Mouse (Mus musculus): ENCODE measurements around the gene Ssbp4. TPM values are rescaled to one million over a fixed set of nuclear protein-coding genes. Genes with fewer than 3 reads are reported as not detected.

Gene Ssbp4
- polyA plus RNA-seq, 2 experiments: 151 to 163 TPM

DNA sequence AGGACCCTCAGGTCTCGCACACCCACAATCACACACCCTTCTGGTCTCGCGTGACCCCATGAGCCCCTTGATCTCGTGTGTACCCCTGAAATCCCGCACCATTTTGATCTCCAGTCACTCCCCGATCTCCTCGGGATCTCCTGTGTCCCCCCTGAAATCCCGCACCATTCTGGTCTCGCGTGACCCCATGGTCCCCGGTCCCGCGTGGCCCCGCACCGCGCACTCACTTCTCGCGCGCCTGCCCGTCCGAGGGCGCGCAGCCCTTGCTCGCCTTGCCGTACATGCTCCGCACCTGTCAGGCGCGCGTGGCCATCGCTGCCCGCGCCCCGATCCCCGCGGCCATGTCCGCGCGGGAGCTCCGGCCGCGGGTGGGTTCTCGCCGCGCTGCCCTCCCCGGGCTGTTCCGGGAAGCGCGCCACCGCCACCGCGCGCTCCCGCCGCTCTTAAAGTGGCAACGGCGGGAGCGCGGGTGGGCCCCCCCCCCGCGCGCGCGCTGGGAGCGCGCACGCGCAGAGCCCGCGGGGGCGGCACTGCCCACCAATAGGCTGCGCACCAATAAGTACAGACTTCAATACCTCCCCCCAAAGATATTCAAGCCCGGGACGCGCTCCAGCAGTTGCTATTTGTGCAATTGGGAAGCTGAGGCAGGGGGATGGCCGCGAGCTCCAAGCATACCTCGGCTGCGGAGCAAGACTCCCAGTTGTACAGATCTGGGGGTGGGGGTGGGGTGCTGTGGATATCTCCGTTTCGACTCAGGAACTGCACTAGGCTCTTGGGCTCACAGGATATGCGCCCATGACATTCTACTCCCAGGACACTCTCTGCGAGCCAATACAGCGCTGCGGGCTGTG, 549 bp downstream of the Ssbp4 start:
- DNase-seq (ENCODE audit: low spot score) (peak; percentile 61), ATAC-seq (ENCODE audit: low FRiP score, low read depth) (no peak)
- H3K36me3 ChIP-seq (ENCODE audit: control insufficient read depth, insufficient read depth, low read length): no peaks in the 10 kb centered on the region
- under 1% methylated on average over 84 of the region's 84 CpGs for WGBS
- H3K4me1 ChIP-seq (ENCODE audit: control insufficient read depth, insufficient read depth, low read length): peaks cover 33% of the 10 kb centered on the region
- H3K4me2 ChIP-seq (replicated peaks; ENCODE audit: low read depth, low read length, severe bottlenecking): peak overlapping the region; percentile 99
- peak overlapping the region; percentile 92 for H3K9ac ChIP-seq (ENCODE audit: low read depth, low read length, severe bottlenecking)
- peak overlapping the region; percentile 82 for H3K4me3 ChIP-seq (replicated peaks; ENCODE audit: low read length)
- H3K9me3 ChIP-seq (ENCODE audit: control insufficient read depth, low read length): no peaks in the 10 kb centered on the region
- TF ChIP-seq POLR2A (IDR thresholded peaks at IDR 0.05; ENCODE audit: borderline replicate concordance, extremely low read depth, insufficient read depth, insufficient read length): no peak
- H3K27ac ChIP-seq (replicated peaks; ENCODE audit: low read depth, low read length): peak overlapping the region; percentile 99
- H3K27me3 ChIP-seq (ENCODE audit: control insufficient read depth, insufficient read depth, low read length): no peaks in the 10 kb centered on the region

DNA sequence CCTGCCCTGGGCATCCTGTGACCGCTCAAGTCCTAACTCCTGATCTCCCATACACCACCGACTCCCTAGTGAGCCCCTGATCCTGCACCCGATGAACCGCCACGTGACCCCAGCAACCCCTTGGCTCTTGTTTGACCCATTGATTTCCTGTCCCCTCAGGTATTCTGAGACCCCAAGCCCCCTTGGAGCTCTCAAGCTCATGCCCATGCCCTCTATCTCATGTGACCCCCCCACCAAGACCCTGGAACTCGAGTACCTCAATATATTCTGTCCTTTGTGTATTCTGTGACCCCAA, 1.1 kb downstream of the Ssbp4 start:
- peak overlapping the region; percentile 99 for H3K4me2 ChIP-seq (replicated peaks; ENCODE audit: low read depth, low read length, severe bottlenecking)
- H3K36me3 ChIP-seq (ENCODE audit: control insufficient read depth, insufficient read depth, low read length): peaks cover 4% of the 10 kb centered on the region; the same call in 1 of the 2 replicates
- 23% methylated on average over 6 of the region's 6 CpGs for WGBS
- TF ChIP-seq POLR2A (IDR thresholded peaks at IDR 0.05; ENCODE audit: borderline replicate concordance, extremely low read depth, insufficient read depth, insufficient read length): no peak
- no peaks in the 10 kb centered on the region for H3K9me3 ChIP-seq (ENCODE audit: control insufficient read depth, low read length)
- peaks cover 33% of the 10 kb centered on the region for H3K4me1 ChIP-seq (ENCODE audit: control insufficient read depth, insufficient read depth, low read length)
- H3K9ac ChIP-seq (ENCODE audit: low read depth, low read length, severe bottlenecking): peak overlapping the region; percentile 92
- no peak for DNase-seq (ENCODE audit: low spot score)
- peak overlapping the region; percentile 82 for H3K4me3 ChIP-seq (replicated peaks; ENCODE audit: low read length)
- H3K27ac ChIP-seq (replicated peaks; ENCODE audit: low read depth, low read length): no peak overlapping the region
- no peak for ATAC-seq (ENCODE audit: low FRiP score, low read depth)
- H3K27me3 ChIP-seq (ENCODE audit: control insufficient read depth, insufficient read depth, low read length): no peaks in the 10 kb centered on the region

DNA sequence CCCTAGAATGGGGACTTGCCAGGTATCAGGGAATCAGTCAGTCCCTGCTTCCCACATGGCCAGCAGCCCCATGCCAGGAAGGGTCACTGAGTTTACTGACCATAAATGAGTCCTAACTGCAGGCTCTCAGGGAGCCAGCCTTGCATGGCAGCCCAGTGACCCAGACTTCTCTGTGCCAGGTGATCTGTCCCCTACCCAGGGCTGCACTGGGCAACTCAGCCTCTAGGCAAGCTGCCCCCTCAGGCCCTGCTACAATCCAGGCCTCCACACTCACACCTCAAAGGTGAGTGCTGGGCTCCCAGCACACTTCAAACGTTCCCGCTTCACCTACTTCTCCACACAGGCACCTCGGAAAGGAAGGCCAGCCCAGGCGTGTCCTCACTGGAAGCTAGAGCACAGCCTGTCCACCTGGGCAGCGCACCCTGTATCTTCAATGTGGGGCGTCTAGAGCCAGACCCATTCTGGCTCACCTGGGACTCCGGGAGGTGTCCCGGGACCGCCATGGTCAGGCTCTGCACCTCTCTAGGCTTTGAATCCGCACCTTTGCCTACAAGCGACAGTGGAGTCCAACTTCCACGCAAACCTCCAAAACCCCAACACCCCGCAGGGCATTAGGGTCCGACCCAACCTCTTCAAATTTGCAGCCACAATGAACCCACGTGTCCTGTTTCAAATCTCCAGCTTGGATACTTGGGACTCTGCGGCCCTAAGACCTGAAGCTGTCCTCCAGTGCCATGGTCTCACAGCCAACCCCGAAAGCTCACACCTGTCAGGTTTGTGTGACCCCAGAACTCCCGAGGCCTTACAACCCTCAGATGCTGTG, 1.7 kb downstream of the Ssbp4 start:
- Histone ChIP-seq H3K4me2 (replicated peaks; ENCODE audit: low read depth, low read length, severe bottlenecking) (peak overlapping the region; percentile 99), H3K27me3 (ENCODE audit: control insufficient read depth, insufficient read depth, low read length) (no peaks in the 10 kb centered on the region), H3K27ac (replicated peaks; ENCODE audit: low read depth, low read length) (no peak overlapping the region), H3K9me3 (ENCODE audit: control insufficient read depth, low read length) (no peaks in the 10 kb centered on the region), H3K36me3 (ENCODE audit: control insufficient read depth, insufficient read depth, low read length) (peaks cover 7% of the 10 kb centered on the region), H3K9ac (ENCODE audit: low read depth, low read length, severe bottlenecking) (peak overlapping the region; percentile 92), H3K4me1 (ENCODE audit: control insufficient read depth, insufficient read depth, low read length) (peaks cover 33% of the 10 kb centered on the region), H3K4me3 (replicated peaks; ENCODE audit: low read length) (peak overlapping the region; percentile 82)
- WGBS: 53% methylated on average over 18 of the region's 18 CpGs
- no peak for ATAC-seq (ENCODE audit: low FRiP score, low read depth)
- no peak for TF ChIP-seq POLR2A (IDR thresholded peaks at IDR 0.05; ENCODE audit: borderline replicate concordance, extremely low read depth, insufficient read depth, insufficient read length)
- DNase-seq (ENCODE audit: low spot score): no peak

DNA sequence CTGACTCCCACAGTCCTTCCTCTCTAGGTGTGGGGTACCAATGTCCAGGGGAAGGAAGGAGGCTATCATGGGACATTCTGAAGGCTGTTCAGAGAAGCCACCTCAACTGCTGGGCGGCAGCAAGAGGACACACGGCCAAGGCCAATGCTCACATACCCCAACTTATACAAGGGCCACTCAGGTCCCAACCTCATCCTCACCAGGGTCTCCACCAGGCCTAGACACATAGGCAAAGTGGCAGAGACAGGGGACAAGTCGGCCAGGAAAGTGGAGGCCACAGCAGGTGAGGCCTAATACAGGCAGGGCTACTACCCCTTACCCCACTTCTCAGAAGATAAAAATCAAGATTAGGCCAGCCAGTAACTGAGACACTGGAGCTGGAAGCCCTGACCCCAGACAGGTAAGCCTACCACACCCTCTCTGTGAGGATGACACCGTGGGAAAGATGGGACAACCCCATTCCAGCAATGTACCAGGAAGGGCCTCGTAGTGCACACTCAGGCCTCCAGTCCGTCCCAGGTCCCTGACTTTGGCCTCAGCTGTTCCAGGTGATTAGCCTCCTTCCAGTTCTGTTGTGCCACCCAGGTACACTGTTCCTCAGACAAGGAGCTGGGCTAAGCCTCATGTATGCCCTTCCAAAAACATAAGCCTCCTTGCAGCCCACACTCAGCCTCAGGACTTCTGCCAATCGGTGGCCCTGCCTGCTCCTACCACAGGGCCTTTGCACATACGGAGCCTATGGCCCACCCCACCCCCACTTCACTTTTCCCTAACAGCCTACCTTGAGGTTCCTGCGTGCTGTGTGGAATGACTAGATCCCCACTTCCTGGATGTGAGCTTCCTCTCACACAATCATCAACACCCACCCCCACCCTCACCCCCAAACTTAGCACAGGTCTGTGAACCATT, 2.5 kb downstream of the Ssbp4 start:
- peaks cover 33% of the 10 kb centered on the region for H3K4me1 ChIP-seq (ENCODE audit: control insufficient read depth, insufficient read depth, low read length)
- 83% methylated on average over 9 of the region's 9 CpGs for WGBS
- H3K27ac ChIP-seq (replicated peaks; ENCODE audit: low read depth, low read length): no peak overlapping the region
- H3K36me3 ChIP-seq (ENCODE audit: control insufficient read depth, insufficient read depth, low read length): peaks cover 7% of the 10 kb centered on the region
- DNase-seq (ENCODE audit: low spot score) (no peak), ATAC-seq (ENCODE audit: low FRiP score, low read depth) (no peak)
- H3K9ac ChIP-seq (ENCODE audit: low read depth, low read length, severe bottlenecking): peak overlapping the region; percentile 92; the same call in 1 of the 2 replicates
- no peak for TF ChIP-seq POLR2A (IDR thresholded peaks at IDR 0.05; ENCODE audit: borderline replicate concordance, extremely low read depth, insufficient read depth, insufficient read length)
- no peaks in the 10 kb centered on the region for H3K27me3 ChIP-seq (ENCODE audit: control insufficient read depth, insufficient read depth, low read length)
- H3K4me3 ChIP-seq (replicated peaks; ENCODE audit: low read length): no peak overlapping the region
- no peak overlapping the region; the same call in 1 of the 2 replicates for H3K4me2 ChIP-seq (replicated peaks; ENCODE audit: low read depth, low read length, severe bottlenecking)
- H3K9me3 ChIP-seq (ENCODE audit: control insufficient read depth, low read length): no peaks in the 10 kb centered on the region

- H3K4me3 ChIP-seq (replicated peaks; ENCODE audit: low read length): no peak overlapping the region
- peaks cover 35% of the 10 kb centered on the region for H3K4me1 ChIP-seq (ENCODE audit: control insufficient read depth, insufficient read depth, low read length)
- no peak for DNase-seq (ENCODE audit: low spot score)
- H3K9me3 ChIP-seq (ENCODE audit: control insufficient read depth, low read length): no peaks in the 10 kb centered on the region
- TF ChIP-seq POLR2A (IDR thresholded peaks at IDR 0.05; ENCODE audit: borderline replicate concordance, extremely low read depth, insufficient read depth, insufficient read length): no peak
- H3K36me3 ChIP-seq (ENCODE audit: control insufficient read depth, insufficient read depth, low read length): peaks cover 7% of the 10 kb centered on the region
- 89% methylated on average over 7 of the region's 7 CpGs for WGBS
- H3K27ac ChIP-seq (replicated peaks; ENCODE audit: low read depth, low read length): no peak overlapping the region
- H3K27me3 ChIP-seq (ENCODE audit: control insufficient read depth, insufficient read depth, low read length): no peaks in the 10 kb centered on the region
- no peak overlapping the region for H3K4me2 ChIP-seq (replicated peaks; ENCODE audit: low read depth, low read length, severe bottlenecking)
- no peak overlapping the region for H3K9ac ChIP-seq (ENCODE audit: low read depth, low read length, severe bottlenecking)
- no peak for ATAC-seq (ENCODE audit: low FRiP score, low read depth)
Observed at GRCm38 (mm10) chr8:70604558-70604957, 4.1 kb downstream of the Ssbp4 start.
